Mouse (Mus musculus) lung, embryonic 15.5 days (tissue): ENCODE data around the gene Il2rb. TPM values are rescaled to one million over a fixed set of nuclear protein-coding genes. Genes with fewer than 3 reads are reported as not detected.

Experiments used
- ATAC-seq: fragments of 200-750 bp; cut with Nextera tagmentation; 2 replicates; pipeline ENCODE4 v1.8.0; 2017; ENCODE audit warnings: moderate number of reproducible peaks, borderline replicate concordance; ENCODE audit not compliant: low FRiP score, low TSS enrichment; ENCODE audit errors: extremely low read depth
- H3K27ac ChIP-seq: fragments of 300-500 bp; sonication (generic); 2 replicates; pipeline ENCODE4 v1.5.1; 2015; ENCODE audit warnings: moderate library complexity, mild to moderate bottlenecking, inconsistent platforms
- H3K27me3 ChIP-seq: fragments of 300-500 bp; sonication (generic); 2 replicates; pipeline ENCODE4 v1.6.1; 2015; ENCODE audit warnings: inconsistent platforms
- H3K36me3 ChIP-seq: fragments of 300-500 bp; sonication (generic); 2 replicates; pipeline ENCODE4 v1.6.1; 2015; ENCODE audit warnings: inconsistent platforms
- H3K4me1 ChIP-seq: fragments of 300-500 bp; sonication (generic); 2 replicates; pipeline ENCODE4 v1.6.1; 2015; ENCODE audit warnings: inconsistent platforms
- H3K4me2 ChIP-seq: fragments of 300-500 bp; sonication (generic); 2 replicates; pipeline ENCODE4 v1.6.1; 2015; ENCODE audit warnings: inconsistent platforms, mild to moderate bottlenecking, moderate library complexity
- H3K4me3 ChIP-seq: fragments of 300-500 bp; sonication (generic); 2 replicates; pipeline ENCODE4 v1.5.1; 2015; ENCODE audit warnings: mild to moderate bottlenecking, inconsistent platforms
- H3K9ac ChIP-seq: fragments of 300-500 bp; sonication (generic); 2 replicates; pipeline ENCODE4 v1.6.1; 2015; ENCODE audit warnings: inconsistent platforms
- H3K9me3 ChIP-seq: fragments of 300-500 bp; sonication (generic); 2 replicates; pipeline ENCODE4 v1.6.1; 2016; ENCODE audit warnings: inconsistent platforms
- WGBS: fragments of 180-500 bp; shearing (Covaris S2); methylation state at CpG from one replicate; pipeline ENCODE4 v1.1.7; 2015; 5-methylcytosine and 5-hydroxymethylcytosine counted together
- polyA plus RNA-seq: library from polyadenylated mRNA; unstranded; fragments of >200 nt; fragmentation: Nextera tagmentation; extraction: Ambion mirVana; gene quantifications from 2 replicates; pipeline ENCODE4 v1.2.1, GENCODE M21; 2015

Il2rb gene
- polyA plus RNA-seq, 1 experiment from 2014 or later, result 1.3 TPM

DNA sequence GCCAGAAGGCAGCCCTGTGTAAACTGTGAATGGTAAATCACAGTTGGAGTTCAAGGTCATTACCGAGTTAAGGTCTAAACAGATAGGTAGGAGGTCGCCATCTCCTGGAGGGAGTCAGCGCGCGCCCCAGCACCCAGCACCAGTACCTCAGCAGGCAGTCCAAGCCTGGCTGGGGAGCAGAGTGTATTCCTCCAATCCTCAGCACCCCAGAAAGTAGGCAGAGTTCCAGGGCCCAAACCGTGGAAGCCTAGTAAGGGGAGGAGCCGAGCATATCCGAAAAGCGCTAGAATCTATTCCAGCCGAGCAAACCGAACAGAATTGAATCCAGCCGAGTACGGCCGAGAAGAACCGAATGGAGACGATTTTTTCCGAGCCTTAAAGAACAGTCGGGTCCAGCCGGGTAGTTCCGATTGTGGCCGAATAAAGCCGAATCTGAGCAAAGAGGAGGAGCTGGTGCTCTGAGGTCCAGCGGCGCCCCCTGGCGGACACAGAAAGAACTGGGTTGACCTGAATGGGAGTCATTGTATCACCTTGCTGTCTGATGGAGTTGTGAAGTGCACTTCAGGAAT, 36.9 kb upstream of the Il2rb start:
- no peaks in the 10 kb centered on the region for H3K36me3 ChIP-seq
- H3K27me3 ChIP-seq, result no peaks in the 10 kb centered on the region
- H3K9ac ChIP-seq, result peak overlapping the region; percentile 36
- peaks cover 55% of the 10 kb centered on the region for H3K4me1 ChIP-seq
- under 1% methylated on average over 25 of the region's 25 CpGs for WGBS
- H3K4me3 ChIP-seq, result peak overlapping the region; percentile 29
- peak overlapping the region; percentile 53 for H3K4me2 ChIP-seq
- H3K9me3 ChIP-seq, result no peaks in the 10 kb centered on the region
- ATAC-seq, result peak; percentile 81
- peak overlapping the region; percentile 85 for H3K27ac ChIP-seq

DNA sequence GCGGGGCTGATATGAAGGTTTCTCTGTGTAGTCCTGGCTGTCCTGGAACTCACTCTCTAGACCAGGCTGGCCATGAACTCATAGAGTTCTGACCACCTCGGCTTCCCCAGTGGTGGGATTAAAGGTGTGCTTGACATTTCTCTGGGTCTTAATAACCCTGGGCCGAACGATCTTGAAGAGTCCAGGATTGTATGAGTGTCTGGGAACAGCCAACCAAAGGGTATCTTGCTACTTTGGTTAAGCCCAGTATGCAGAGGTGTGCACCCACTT, 36.3 kb upstream of the Il2rb start:
- H3K9me3 ChIP-seq, result no peaks in the 10 kb centered on the region
- peak overlapping the region; percentile 36 for H3K9ac ChIP-seq
- 47% methylated on average over 4 of the region's 4 CpGs for WGBS
- peak overlapping the region; percentile 29; the same call in 1 of the 2 replicates for H3K4me3 ChIP-seq
- H3K4me1 ChIP-seq, result peaks cover 55% of the 10 kb centered on the region
- no peak for ATAC-seq
- no peaks in the 10 kb centered on the region for H3K36me3 ChIP-seq
- H3K4me2 ChIP-seq, result peak overlapping the region; percentile 53
- peak overlapping the region; percentile 85 for H3K27ac ChIP-seq
- no peaks in the 10 kb centered on the region for H3K27me3 ChIP-seq

DNA sequence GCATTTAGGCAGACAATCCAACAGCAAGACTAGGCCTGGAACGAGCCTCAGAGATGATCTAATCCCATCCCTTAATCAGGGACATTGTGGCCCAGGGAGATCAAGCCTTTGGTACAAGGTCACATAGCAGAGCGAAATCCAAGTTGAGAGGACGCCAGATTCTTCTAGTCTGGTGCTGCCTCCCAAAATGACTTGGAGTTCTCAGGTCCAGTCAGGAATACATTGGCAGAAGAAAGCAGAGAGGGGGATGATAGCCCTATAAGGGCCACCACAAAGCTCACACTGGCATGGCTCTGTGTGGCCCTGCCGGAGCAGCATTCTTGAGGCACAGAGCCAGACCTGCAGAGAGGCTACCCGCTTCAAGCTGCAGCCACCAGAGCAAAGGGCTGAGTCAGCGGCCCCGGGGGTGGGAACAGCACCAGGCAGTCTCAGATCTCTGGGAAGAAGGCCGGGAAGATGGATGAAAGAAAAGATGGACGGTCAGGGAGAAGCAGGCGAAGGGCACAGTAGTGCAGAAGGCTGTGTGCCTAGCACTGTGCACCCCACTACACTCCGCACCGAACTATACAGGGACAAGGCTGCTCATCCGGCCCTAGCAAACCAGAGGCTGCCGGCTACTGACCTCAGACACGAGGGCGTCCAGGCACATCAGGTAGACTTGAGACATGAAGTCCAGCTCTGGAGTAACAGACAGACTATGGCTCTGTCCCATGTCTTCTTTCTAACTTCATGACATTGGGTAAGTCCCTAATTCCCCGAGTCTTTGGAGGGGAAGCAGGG, 35.8 kb upstream of the Il2rb start, which contains the start of gene C1qtnf6:
C1qtnf6 (minus strand) TSS at position 746 of the 780 bp plus-strand sequence.
- WGBS, result 54% methylated on average over 17 of the region's 17 CpGs
- Histone ChIP-seq H3K27ac (peak within 1 kb of the TSS; percentile 85), H3K36me3 (no peaks in the 10 kb centered on the region), H3K4me2 (peak within 1 kb of the TSS; percentile 53), H3K27me3 (no peaks in the 10 kb centered on the region), H3K9ac (peak within 1 kb of the TSS; percentile 36), H3K4me3 (peak within 1 kb of the TSS; percentile 29), H3K4me1 (peaks cover 55% of the 10 kb centered on the region), H3K9me3 (no peaks in the 10 kb centered on the region)
- ATAC-seq, result no peak

DNA sequence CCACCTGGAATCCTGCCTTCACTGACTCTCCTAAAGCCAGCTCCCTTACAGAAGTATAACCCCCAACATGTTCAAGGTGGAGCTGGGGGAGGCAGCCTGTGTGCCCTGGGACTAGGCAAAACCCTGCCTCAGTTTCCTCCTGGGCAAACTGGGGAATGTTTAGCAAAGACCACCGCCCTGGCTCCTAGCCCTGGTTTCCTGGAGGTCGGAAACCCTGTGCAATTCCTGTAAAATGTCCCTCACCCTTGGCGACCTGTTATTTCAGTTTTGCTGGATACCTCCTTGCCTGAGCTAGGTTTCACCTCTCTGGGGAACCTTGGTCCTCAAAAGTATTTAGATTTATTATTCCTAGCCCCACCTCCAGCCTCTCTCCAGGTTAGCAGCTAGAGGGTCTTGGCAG, 35.1 kb upstream of the Il2rb start:
- Histone ChIP-seq H3K9me3 (no peaks in the 10 kb centered on the region), H3K4me3 (peak overlapping the region; percentile 47; the same call in 1 of the 2 replicates), H3K4me2 (peak overlapping the region; percentile 75; the same call in 1 of the 2 replicates), H3K4me1 (peaks cover 55% of the 10 kb centered on the region), H3K9ac (peak overlapping the region; percentile 61), H3K36me3 (no peaks in the 10 kb centered on the region), H3K27ac (peak overlapping the region; percentile 92), H3K27me3 (no peaks in the 10 kb centered on the region)
- WGBS, result 68% methylated on average over 3 of the region's 3 CpGs
- no peak for ATAC-seq

DNA sequence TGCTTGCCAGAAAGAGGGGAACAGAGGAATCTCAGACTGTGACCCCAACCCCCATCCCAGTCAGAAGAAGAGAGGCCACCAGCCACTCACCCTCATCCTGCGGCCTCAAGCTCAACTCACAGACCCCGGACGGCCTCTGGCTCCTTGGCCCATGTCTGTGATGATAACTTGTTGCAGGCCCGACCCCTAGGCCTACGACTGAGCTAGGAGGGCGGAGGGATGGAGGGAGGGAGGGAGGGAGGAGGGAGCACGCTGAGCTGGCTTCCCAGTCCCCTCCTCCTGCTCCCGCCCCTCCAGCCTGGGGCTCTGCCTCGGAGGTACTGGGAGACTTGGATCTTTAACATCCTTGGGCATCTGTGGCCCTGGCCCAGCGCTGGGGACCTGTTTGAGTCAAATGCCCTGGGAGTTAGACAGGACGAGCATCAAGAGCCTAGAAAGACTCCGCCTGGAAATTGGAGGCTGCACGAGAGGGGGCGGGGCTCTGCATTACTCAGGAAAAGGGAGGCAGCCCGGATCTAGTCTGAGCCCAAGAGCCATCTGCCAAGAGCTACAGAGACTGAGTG, 34.4 kb upstream of the Il2rb start:
- peak overlapping the region; percentile 47 for H3K4me3 ChIP-seq
- peak overlapping the region; percentile 75 for H3K4me2 ChIP-seq
- peak; percentile 67 for ATAC-seq
- no peaks in the 10 kb centered on the region for H3K9me3 ChIP-seq
- peaks cover 55% of the 10 kb centered on the region for H3K4me1 ChIP-seq
- H3K36me3 ChIP-seq, result no peaks in the 10 kb centered on the region
- peak overlapping the region; percentile 92 for H3K27ac ChIP-seq
- WGBS, result 1% methylated on average over 11 of the region's 15 CpGs
- peak overlapping the region; percentile 61 for H3K9ac ChIP-seq
- H3K27me3 ChIP-seq, result no peaks in the 10 kb centered on the region

DNA sequence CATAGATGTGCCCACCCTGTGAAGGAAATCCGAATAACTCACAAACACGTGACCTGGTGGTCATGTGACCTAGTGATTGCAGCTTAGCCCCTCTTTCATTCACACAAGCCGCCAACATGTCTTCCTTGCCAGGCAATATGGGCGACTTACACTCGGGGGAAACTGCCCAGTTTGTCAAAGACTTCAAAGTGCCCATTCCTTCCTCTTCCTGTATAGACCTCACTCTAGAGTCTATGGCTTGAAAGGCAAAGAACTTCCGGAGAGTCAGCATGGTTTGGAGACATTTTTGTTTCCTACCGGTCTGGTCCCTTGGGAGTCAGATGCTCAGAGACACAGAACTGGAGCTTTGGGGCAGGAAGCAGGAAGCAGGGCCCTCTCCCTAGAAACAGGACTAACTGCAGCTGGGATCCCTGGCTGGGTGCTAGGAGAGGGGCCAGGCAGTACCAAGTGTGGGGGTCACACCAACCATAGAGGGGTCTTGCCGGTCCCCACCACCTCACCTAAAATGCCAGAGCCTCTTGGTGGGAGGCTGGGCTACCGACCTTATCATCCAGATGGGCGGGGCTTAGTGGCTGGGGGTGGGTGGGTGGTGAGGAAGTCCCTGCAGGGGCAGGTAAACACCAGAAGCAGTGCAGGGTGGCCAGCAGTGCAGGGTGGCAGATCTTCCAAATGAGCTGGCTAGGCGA, 33.8 kb upstream of the Il2rb start:
- Histone ChIP-seq H3K4me1 (peaks cover 55% of the 10 kb centered on the region), H3K27me3 (no peaks in the 10 kb centered on the region), H3K4me2 (peak overlapping the region; percentile 75), H3K9ac (peak overlapping the region; percentile 61), H3K4me3 (peak overlapping the region; percentile 47), H3K27ac (peak overlapping the region; percentile 92), H3K36me3 (no peaks in the 10 kb centered on the region), H3K9me3 (no peaks in the 10 kb centered on the region)
- 14% methylated on average over 11 of the region's 11 CpGs for WGBS
- peak; percentile 6 for ATAC-seq

DNA sequence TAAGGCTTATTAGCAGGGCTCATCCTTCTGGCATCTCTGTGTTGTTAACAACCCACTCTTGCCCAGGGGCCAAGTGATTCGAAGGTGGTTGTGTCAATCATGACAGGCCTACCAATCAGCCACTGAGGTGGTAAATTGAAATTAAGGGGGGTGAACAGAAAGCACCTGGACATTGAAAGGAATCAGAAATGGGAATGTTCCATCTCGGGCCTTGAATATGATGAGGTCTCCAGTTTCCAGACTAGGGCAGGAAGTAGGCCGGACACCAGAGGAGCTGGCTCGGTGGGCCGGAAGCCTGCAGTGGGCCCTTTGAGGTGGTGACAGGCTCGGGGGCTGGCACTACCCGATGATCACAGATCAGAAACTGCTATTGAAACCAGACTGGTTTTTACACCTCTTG, 32.9 kb upstream of the Il2rb start:
- Histone ChIP-seq H3K4me1 (peaks cover 52% of the 10 kb centered on the region), H3K36me3 (no peaks in the 10 kb centered on the region), H3K27ac (0 out of 2 replicates have a peak overlapping the region, but pooled peaks have one; percentile 92), H3K9ac (0 out of 2 replicates have a peak overlapping the region, but pooled peaks have one; percentile 13), H3K27me3 (no peaks in the 10 kb centered on the region), H3K4me3 (no peak overlapping the region), H3K9me3 (no peaks in the 10 kb centered on the region), H3K4me2 (peak overlapping the region; percentile 75)
- WGBS, result 48% methylated on average over 7 of the region's 7 CpGs
- no peak for ATAC-seq

DNA sequence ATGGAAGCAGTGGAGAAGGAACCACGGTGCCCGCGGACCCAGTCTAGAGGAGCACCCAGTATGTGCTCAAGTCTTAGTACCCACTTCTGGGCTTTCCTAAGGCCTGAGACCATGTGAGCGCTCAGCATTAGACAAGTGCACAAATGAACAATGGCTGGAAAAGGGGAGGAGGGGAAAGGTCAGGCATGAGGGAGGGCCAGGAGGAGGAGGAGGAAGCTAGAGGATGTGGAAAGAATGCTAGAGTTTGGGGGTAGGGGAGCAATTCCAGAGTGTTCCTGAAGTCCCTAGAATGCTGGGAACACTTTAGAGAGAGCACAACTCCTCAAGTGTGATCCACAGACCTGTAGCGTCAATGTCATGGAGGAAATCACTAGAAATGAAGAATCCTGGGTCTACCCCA, 29.1 kb upstream of the Il2rb start:
- WGBS, result 87% methylated on average over 5 of the region's 5 CpGs
- Histone ChIP-seq H3K9ac (no peak overlapping the region), H3K9me3 (no peaks in the 10 kb centered on the region), H3K4me3 (no peak overlapping the region), H3K4me1 (peaks cover 20% of the 10 kb centered on the region), H3K4me2 (no peak overlapping the region), H3K27me3 (no peaks in the 10 kb centered on the region), H3K36me3 (no peaks in the 10 kb centered on the region), H3K27ac (no peak overlapping the region)
- ATAC-seq, result no peak

DNA sequence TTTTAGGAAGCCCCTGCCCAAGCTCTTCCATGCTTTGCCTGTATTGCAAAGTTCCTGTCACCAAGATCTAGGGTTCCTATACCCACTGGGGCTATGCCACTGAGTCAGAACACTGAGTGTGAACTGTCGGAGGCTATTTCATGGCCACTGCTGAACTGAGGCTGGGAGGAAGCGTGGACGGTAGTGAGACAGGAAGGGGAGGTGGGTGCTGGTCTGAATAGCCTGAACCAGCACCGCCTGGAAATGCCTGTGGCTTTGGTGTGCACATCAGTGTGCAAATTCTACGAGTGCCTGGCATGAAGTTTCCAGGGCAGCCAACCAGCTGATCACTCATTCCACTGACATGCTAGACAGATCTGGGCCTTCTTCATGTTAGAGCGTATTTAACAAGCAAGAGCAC, 26.8 kb upstream of the Il2rb start:
- Histone ChIP-seq H3K9me3 (no peaks in the 10 kb centered on the region), H3K27me3 (no peaks in the 10 kb centered on the region), H3K4me1 (no peaks in the 10 kb centered on the region), H3K36me3 (no peaks in the 10 kb centered on the region), H3K27ac (no peak overlapping the region), H3K9ac (no peak overlapping the region), H3K4me3 (no peak overlapping the region), H3K4me2 (no peak overlapping the region)
- no peak for ATAC-seq
- WGBS, result 57% methylated on average over 6 of the region's 6 CpGs

DNA sequence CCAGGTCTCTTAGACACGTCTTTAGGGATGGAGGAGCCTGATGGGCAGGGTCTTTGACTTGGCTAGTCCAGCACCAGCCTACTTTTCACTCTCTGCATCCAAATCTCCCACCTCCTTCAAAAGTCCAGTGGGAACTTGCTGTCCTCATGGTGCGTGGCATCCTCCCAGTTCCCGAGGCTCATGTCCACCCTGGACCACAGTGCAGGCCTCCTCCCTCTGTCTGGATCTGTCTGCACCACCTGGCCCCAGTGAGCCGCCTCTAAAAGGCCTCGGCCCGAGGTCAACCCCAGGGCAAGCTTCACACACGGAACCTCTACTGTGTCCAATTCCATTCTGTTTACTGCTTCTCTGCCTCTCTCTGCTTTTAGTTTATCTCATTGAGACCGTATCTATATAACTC, 26.3 kb upstream of the Il2rb start:
- 52% methylated on average over 8 of the region's 8 CpGs for WGBS
- Histone ChIP-seq H3K27me3 (no peaks in the 10 kb centered on the region), H3K9me3 (no peaks in the 10 kb centered on the region), H3K9ac (no peak overlapping the region), H3K4me3 (no peak overlapping the region), H3K4me1 (no peaks in the 10 kb centered on the region), H3K27ac (no peak overlapping the region), H3K4me2 (no peak overlapping the region), H3K36me3 (no peaks in the 10 kb centered on the region)
- ATAC-seq, result no peak

DNA sequence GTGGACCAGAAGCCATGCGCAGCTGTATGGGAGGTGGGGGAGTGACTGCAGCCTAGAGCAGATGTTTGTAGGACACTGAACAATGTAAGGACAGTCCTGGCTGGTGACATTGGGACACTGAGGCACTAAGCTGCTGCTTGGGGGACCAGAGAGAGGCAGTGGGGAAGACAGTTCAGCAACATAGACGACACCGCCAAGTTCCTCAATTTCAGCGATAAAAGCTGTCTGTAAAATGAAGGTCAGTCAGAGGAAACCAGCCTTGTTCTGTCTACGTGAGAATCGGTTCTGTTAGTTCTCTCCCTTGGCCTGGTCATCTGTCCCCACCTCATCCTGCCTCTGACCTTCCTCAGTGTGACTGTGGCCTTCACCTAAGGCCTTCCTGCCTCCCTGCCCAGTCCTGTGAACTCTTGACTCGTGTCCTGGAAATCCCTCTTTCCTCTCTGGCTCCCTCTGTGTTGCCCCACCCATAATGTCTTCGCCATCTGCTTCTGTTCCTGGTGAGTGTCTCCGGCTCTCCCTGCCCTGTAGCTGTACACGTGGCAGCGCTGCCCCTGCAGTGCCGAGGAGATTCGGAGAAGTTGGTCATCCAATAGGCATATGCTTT, 25.1 kb upstream of the Il2rb start:
- no peak for ATAC-seq
- Histone ChIP-seq H3K27ac (no peak overlapping the region), H3K4me2 (no peak overlapping the region), H3K9ac (no peak overlapping the region), H3K4me3 (no peak overlapping the region), H3K9me3 (no peaks in the 10 kb centered on the region), H3K27me3 (no peaks in the 10 kb centered on the region), H3K36me3 (no peaks in the 10 kb centered on the region), H3K4me1 (no peaks in the 10 kb centered on the region)
- 62% methylated on average over 13 of the region's 13 CpGs for WGBS
